Mouse (Mus musculus) limb, embryonic 13.5 days (tissue): ENCODE results near the gene Tcte2. TPM values are rescaled to one million over a fixed set of nuclear protein-coding genes. Genes with fewer than 3 reads are reported as not detected.

ENCODE experiments used
- ATAC-seq: fragments of 200-750 bp; cut with Nextera tagmentation; 2 replicates; pipeline ENCODE4 v1.8.0; 2017; ENCODE audit warnings: low read depth, moderate number of reproducible peaks, moderate TSS enrichment; ENCODE audit not compliant: low FRiP score
- H3K27ac ChIP-seq: fragments of 300-500 bp; sonication (generic); 2 replicates; pipeline ENCODE4 v1.5.1; 2015; ENCODE audit warnings: inconsistent platforms, mild to moderate bottlenecking, moderate library complexity
- H3K27me3 ChIP-seq: fragments of 300-500 bp; sonication (generic); 2 replicates; pipeline ENCODE4 v1.6.1; 2015; ENCODE audit warnings: mild to moderate bottlenecking, inconsistent platforms
- H3K36me3 ChIP-seq: fragments of 300-500 bp; sonication (generic); 2 replicates; pipeline ENCODE4 v1.6.1; 2015; ENCODE audit warnings: inconsistent platforms, mild to moderate bottlenecking, moderate library complexity
- H3K4me1 ChIP-seq: fragments of 300-500 bp; sonication (generic); 2 replicates; pipeline ENCODE4 v1.6.1; 2015; ENCODE audit warnings: inconsistent platforms
- H3K4me2 ChIP-seq: fragments of 300-500 bp; sonication (generic); replicated peaks from 2 replicates; pipeline ENCODE4 v1.6.1; 2015; ENCODE audit warnings: inconsistent platforms, mild to moderate bottlenecking, moderate library complexity
- H3K4me3 ChIP-seq: fragments of 300-500 bp; sonication (generic); 2 replicates; pipeline ENCODE4 v1.5.1; 2015; ENCODE audit warnings: moderate library complexity, mild to moderate bottlenecking, inconsistent platforms
- H3K9ac ChIP-seq: fragments of 300-500 bp; sonication (generic); 2 replicates; pipeline ENCODE4 v1.6.1; 2015; ENCODE audit warnings: mild to moderate bottlenecking, inconsistent platforms
- H3K9me3 ChIP-seq: fragments of 300-500 bp; sonication (generic); 2 replicates; pipeline ENCODE4 v1.6.1; 2016; ENCODE audit warnings: inconsistent platforms
- WGBS: fragments of 180-500 bp; shearing (Covaris S2); methylation state at CpG from one replicate; pipeline ENCODE4 v1.1.7; 2015; 5-methylcytosine and 5-hydroxymethylcytosine counted together
- polyA plus RNA-seq: library from polyadenylated mRNA; unstranded; fragments of >200 nt; fragmentation: Nextera tagmentation; extraction: Ambion mirVana; gene quantifications from 2 replicates; pipeline ENCODE4 v1.2.1, GENCODE M21; 2015

Tcte2 gene
- polyA plus RNA-seq, 1 experiment from 2014 or later = 5.4 TPM

DNA sequence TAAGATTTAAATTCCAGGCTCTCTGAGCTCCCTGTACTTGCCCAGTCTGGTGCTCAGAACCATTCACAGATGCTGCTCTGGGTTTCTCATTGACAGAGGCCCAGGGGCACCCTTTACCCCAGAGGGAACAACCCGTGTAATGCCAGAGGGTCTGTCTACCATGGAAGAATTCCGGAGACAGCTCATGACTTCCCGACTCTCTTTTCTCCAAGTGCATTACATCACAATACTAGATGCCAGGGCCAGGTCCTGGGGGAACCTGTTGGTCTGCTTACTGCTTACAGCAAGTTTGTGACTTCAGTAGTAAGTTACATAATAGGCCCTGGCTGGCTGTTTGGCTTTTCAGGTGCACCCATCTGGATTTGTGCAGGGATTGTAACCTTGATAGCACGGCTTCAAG, 47.0 kb downstream of the Tcte2 start:
- H3K4me3 ChIP-seq = no peak overlapping the region
- H3K9ac ChIP-seq = no peak overlapping the region
- H3K9me3 ChIP-seq = no peaks in the 10 kb centered on the region
- no peak overlapping the region for H3K27ac ChIP-seq
- no peaks in the 10 kb centered on the region for H3K36me3 ChIP-seq
- no peak overlapping the region for H3K4me2 ChIP-seq
- ATAC-seq = no peak
- H3K27me3 ChIP-seq = no peaks in the 10 kb centered on the region
- H3K4me1 ChIP-seq = no peaks in the 10 kb centered on the region
- 63% methylated on average over 4 of the region's 4 CpGs for WGBS

DNA sequence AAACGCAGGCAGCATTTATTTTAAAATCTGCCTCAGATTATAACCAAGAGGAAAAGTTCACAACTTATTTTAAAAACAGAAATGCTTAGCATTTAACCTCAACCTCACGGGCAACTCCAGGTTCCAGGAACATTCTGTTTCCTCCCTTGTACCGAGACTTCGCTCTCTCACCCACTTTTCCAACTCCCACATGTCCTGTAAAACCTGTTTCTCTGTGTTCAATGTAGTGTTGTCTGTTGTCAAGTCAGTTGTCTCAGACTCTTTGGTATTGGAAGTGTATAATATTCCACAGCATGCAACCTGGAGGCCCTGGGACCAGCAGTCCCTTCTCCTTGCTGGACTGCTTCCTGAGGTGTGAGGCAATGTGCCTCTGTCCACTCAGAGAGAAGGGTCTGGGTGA, 47.5 kb downstream of the Tcte2 start:
- Histone ChIP-seq H3K27ac (no peak overlapping the region), H3K9me3 (no peaks in the 10 kb centered on the region), H3K4me2 (no peak overlapping the region), H3K4me1 (no peaks in the 10 kb centered on the region), H3K27me3 (no peaks in the 10 kb centered on the region), H3K4me3 (no peak overlapping the region), H3K36me3 (no peaks in the 10 kb centered on the region), H3K9ac (no peak overlapping the region)
- 80% methylated on average over 4 of the region's 4 CpGs for WGBS
- ATAC-seq = no peak

DNA sequence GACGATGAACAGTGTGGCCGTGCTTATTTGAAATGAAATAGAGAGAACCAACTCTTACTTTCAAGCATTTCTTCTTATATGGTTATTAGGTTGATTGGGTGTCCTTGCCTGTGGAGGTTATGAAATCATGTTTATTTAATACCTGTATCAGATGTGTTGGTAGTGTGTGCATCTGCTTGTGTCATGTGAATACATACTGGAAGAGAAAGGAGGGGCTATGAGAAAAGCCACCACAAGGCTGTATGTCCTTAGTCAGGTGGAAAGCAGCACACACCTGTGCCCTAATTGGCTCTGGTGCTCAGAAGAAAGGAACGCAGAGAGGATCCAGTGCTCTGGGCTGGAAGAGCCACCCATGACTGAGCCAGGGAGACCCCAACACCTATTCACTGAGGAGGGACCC, 49.1 kb downstream of the Tcte2 start:
- Histone ChIP-seq H3K9me3 (no peaks in the 10 kb centered on the region), H3K4me3 (no peak overlapping the region), H3K27me3 (no peaks in the 10 kb centered on the region), H3K9ac (no peak overlapping the region), H3K4me2 (no peak overlapping the region), H3K4me1 (no peaks in the 10 kb centered on the region), H3K36me3 (no peaks in the 10 kb centered on the region), H3K27ac (no peak overlapping the region)
- WGBS = 94% methylated on average over 3 of the region's 3 CpGs
- ATAC-seq = no peak

DNA sequence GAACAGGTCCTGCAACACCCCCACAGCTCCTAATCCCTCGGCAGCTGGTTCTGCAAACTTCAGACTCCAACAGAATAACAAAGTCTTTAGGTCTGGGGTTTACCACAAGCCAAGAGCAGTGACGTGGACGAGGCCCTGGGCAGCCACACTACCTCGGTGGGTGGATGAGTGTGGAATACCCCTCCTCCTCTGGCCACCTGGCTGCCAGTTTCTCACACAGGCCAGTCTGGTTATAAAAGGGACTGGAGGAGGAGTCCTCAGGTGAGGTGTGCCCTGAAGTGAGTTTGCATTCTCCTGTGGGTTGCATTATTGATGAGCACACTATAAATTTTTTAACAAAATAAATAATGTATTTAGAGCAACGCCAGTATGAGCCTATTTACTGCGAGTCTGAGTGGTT, 49.5 kb downstream of the Tcte2 start:
- no peaks in the 10 kb centered on the region for H3K36me3 ChIP-seq
- WGBS = 61% methylated on average over 6 of the region's 6 CpGs
- H3K27me3 ChIP-seq = no peaks in the 10 kb centered on the region
- no peak overlapping the region for H3K9ac ChIP-seq
- no peak overlapping the region for H3K4me3 ChIP-seq
- H3K27ac ChIP-seq = no peak overlapping the region
- H3K9me3 ChIP-seq = no peaks in the 10 kb centered on the region
- H3K4me1 ChIP-seq = no peaks in the 10 kb centered on the region
- no peak overlapping the region for H3K4me2 ChIP-seq
- no peak for ATAC-seq

DNA sequence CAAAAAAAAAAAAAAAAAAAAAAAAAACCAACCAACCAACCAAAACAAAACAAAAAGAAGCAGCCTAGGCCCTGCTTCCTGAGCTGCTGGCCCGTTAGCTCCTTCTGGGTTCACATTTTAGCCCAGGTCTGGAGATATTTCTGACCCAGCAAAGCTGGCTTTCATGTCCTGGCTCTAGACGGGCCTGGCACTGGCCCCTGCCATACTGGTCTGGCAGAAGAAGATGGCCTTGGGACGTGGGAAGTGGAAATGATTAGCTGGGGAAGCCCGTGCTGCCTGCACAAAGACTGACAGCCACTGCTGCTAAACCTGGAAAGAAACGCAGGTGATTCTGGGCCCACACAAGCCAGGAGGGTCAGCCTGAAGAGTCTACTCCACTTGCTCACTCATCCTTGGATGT, 50.5 kb downstream of the Tcte2 start:
- Histone ChIP-seq H3K27ac (no peak overlapping the region), H3K4me3 (no peak overlapping the region), H3K4me1 (no peaks in the 10 kb centered on the region), H3K27me3 (no peaks in the 10 kb centered on the region), H3K36me3 (no peaks in the 10 kb centered on the region), H3K4me2 (no peak overlapping the region), H3K9me3 (no peaks in the 10 kb centered on the region), H3K9ac (no peak overlapping the region)
- ATAC-seq = no peak
- WGBS = 79% methylated on average over 5 of the region's 5 CpGs

DNA sequence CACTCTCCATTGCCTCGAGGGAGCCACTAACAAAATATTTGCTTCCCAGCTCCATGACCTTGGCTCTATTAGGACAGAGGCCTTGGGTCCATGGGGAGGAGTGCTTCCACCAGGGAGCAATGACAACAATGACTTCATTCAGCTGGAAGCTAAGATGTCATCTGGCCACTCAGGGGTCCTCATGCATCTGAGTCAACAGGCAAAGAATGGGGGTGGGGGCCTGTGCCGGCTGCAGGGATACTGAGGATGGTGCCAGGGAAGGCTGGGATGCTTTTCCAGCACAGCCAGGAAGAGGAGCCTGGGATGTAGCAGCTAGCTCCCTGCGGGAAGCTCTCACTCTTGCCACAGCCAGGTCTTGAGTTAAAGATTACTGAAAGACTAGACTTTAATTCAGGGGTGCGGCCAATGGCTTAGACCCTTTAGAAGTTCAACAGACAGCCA, 56.1 kb downstream of the Tcte2 start:
- H3K27me3 ChIP-seq = no peaks in the 10 kb centered on the region
- no peaks in the 10 kb centered on the region for H3K36me3 ChIP-seq
- H3K9ac ChIP-seq = no peak overlapping the region
- H3K4me1 ChIP-seq = peaks cover 21% of the 10 kb centered on the region
- no peaks in the 10 kb centered on the region for H3K9me3 ChIP-seq
- H3K4me2 ChIP-seq = no peak overlapping the region
- H3K4me3 ChIP-seq = no peak overlapping the region
- H3K27ac ChIP-seq = no peak overlapping the region
- no peak for ATAC-seq
- 57% methylated on average over 4 of the region's 4 CpGs for WGBS

DNA sequence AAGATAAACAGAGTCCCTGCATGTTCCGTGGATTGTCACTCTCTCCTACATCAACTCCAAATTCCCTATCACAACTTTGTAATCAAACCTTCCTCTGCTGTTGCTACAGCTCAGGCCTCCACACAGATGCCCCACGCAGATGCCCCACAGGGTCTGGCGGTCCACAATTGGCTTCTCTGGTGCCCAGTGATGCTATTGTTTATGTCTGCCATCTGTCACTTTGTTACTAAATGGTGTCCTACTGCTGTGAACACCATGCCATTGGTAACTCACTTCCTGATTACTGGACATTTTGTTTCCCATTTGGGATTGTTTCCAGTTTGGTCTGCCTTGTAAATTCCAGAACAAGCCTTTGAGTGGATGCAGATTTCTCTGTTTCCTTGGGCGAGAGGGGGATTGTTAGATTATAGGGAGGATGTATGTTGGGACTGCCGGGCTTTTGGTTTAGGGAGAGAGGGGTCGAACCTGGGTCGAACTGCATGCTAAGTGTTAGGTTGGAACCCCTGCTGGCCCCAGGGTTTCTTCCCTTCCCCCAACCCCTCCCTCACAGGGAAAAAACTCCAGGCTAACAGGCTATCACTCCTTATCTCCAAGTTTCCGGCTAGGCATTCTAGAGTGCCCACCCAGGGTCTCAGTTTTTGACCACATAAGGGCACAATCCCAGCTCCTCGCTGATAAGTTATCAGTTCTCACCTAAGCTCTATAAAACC, 57.9 kb downstream of the Tcte2 start:
- Histone ChIP-seq H3K27me3 (no peaks in the 10 kb centered on the region), H3K9me3 (no peaks in the 10 kb centered on the region), H3K36me3 (no peaks in the 10 kb centered on the region), H3K27ac (no peak overlapping the region), H3K4me3 (no peak overlapping the region), H3K4me2 (no peak overlapping the region), H3K9ac (no peak overlapping the region), H3K4me1 (peaks cover 31% of the 10 kb centered on the region)
- no peak for ATAC-seq
- WGBS = 23% methylated on average over 9 of the region's 9 CpGs

DNA sequence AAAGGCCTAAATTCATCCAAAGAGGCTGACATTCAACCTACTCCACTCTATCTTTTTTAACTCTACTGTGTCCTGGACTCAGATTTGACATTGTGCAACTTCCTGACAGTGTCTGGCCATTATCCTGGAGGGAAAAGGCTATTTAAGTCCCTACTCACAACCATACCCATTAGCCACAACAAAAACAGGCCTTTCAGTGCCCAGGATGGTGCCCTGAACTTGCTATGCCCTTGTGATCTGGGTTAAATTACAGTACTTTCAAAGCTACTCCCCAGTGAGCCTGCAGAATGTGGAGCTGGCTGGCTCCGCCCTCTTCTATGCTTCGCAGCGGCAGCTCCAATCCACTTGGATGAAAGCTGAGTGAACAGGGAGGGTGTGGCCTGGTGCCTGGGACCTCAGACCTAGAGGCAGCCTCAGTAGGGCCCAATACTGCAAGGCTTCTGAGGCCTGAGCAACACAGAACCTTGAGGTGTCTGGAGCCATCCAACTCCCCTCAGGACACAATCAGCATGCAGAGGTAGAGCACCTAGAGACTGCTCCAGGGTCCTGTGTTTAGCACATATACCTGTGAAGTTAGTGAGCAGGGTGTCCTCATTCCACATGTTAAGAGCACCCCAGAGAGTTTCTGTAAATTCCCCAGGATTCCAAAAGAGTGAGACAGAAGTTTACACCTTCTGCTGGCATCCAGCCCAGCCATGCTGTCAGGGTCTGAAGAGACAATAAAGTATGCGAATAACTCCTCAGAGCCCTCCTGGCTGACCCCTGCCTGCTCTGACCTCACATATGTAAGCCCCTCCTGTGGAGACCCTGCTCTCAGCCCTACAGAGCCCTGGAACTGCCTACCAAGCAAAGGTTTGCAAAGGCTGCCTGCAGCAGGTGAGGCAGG, 61.3 kb downstream of the Tcte2 start:
- no peak overlapping the region for H3K4me2 ChIP-seq
- H3K4me3 ChIP-seq = no peak overlapping the region
- H3K27ac ChIP-seq = peak overlapping the region; percentile 56; the same call in 1 of the 2 replicates
- no peak overlapping the region; the same call in 1 of the 2 replicates for H3K9ac ChIP-seq
- H3K4me1 ChIP-seq = peaks cover 35% of the 10 kb centered on the region
- peak; percentile 91 for ATAC-seq
- whole genome bisulfite sequencing = 7% methylated on average over 4 of the region's 4 CpGs
- H3K9me3 ChIP-seq = no peaks in the 10 kb centered on the region
- no peaks in the 10 kb centered on the region for H3K27me3 ChIP-seq
- H3K36me3 ChIP-seq = no peaks in the 10 kb centered on the region

DNA sequence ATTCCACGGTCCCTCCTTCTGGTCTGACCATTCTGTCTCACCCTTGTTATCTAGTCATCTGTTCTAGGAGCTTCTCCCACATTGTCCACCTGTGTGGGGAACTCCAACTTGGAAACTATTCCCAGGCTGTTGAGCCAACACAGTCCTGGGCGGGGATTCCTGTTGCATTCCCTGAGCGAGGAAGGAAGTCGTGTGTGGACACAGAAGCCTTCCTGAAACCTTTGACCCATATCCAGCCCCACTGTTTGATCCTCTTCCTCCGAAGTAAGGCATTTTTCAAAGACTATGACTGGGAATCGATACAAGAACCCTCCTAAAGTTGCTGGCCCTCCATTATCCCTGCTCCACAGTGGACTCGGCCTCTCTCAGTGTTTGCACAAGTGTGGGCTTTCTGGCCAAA, 61.9 kb downstream of the Tcte2 start:
- WGBS = 67% methylated on average over 7 of the region's 7 CpGs
- H3K36me3 ChIP-seq = no peaks in the 10 kb centered on the region
- H3K4me3 ChIP-seq = no peak overlapping the region
- ATAC-seq = no peak
- H3K4me1 ChIP-seq = peaks cover 35% of the 10 kb centered on the region
- H3K27ac ChIP-seq = peak overlapping the region; percentile 56; the same call in 1 of the 2 replicates
- no peaks in the 10 kb centered on the region for H3K9me3 ChIP-seq
- no peak overlapping the region for H3K9ac ChIP-seq
- no peak overlapping the region for H3K4me2 ChIP-seq
- no peaks in the 10 kb centered on the region for H3K27me3 ChIP-seq

DNA sequence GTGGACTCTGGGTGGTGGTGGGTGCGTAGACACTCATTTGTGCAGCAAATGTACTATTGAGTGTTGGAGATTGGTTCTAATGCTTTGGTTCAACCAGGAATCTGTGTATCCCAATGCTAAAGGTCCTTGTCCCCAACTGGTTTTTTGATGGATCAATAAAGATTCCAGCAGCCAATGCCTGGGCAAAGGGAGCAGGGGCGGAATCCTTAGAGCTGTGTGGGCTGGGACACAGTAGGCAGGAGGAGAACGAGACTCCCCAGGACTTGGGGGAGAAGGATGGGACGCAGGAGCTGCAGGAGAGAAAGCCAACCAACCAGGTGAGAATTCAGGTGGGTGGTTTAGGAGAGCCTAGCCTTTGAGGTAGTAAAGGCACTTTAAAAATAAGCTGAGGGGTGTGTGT, 63.4 kb downstream of the Tcte2 start:
- H3K9ac ChIP-seq = no peak overlapping the region
- ATAC-seq = no peak
- no peaks in the 10 kb centered on the region for H3K27me3 ChIP-seq
- H3K4me3 ChIP-seq = no peak overlapping the region
- WGBS = 83% methylated on average over 4 of the region's 4 CpGs
- no peaks in the 10 kb centered on the region for H3K36me3 ChIP-seq
- H3K27ac ChIP-seq = no peak overlapping the region
- H3K4me1 ChIP-seq = peaks cover 25% of the 10 kb centered on the region
- no peak overlapping the region for H3K4me2 ChIP-seq
- H3K9me3 ChIP-seq = no peaks in the 10 kb centered on the region

DNA sequence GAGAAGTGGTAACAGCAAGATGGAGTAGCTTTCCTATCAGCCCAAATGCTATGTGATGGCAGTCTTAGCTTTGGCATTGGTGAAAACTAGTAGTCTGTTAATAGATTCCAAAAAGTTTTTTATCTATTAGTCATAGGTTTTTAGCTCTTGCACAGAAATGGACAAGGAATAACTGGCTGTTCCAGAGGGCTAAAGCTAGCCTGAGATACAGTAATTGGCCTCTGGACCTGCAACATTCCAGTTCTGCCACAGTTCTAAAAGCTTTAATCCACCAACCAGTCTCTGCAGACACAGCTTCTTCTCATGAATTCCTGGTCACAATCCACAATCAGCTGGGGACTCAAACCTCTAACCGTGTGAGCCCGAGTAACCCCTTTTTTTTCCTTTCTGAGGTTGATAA, 64.0 kb downstream of the Tcte2 start:
- H3K4me3 ChIP-seq = no peak overlapping the region
- peaks cover 24% of the 10 kb centered on the region for H3K4me1 ChIP-seq
- H3K9me3 ChIP-seq = no peaks in the 10 kb centered on the region
- no peak overlapping the region for H3K4me2 ChIP-seq
- WGBS = 71% methylated on average over 2 of the region's 2 CpGs
- ATAC-seq = no peak
- H3K27ac ChIP-seq = no peak overlapping the region
- no peaks in the 10 kb centered on the region for H3K36me3 ChIP-seq
- no peaks in the 10 kb centered on the region for H3K27me3 ChIP-seq
- H3K9ac ChIP-seq = no peak overlapping the region

DNA sequence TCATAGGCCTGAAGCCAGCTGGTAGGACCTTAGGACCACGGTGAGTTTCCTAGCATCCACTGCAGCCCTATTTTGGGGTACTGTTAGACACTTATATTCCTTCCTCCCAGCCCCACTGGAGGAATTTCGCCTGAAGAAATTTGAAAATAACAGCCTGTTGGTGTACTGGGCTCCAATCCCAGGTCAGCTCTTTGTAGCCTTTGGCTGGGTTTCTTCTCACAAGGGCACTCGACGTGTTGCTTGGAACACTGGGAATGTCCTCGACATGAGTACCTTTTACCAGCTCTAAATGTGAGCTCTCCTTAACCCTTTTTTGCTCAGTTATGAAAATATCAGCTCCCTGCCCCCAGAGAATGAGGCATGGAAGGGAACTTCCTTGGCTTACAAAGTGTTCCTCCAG, 65.7 kb downstream of the Tcte2 start:
- WGBS = 74% methylated on average over 5 of the region's 5 CpGs

More for the DNA sequence above, 65.7 kb downstream of the Tcte2 start:
- Histone ChIP-seq H3K27me3 (no peaks in the 10 kb centered on the region), H3K9ac (no peak overlapping the region), H3K27ac (no peak overlapping the region), H3K36me3 (no peaks in the 10 kb centered on the region), H3K4me1 (peaks cover 17% of the 10 kb centered on the region), H3K9me3 (no peaks in the 10 kb centered on the region), H3K4me3 (no peak overlapping the region), H3K4me2 (no peak overlapping the region)
- ATAC-seq = no peak
